In the genomic region with DNA sequence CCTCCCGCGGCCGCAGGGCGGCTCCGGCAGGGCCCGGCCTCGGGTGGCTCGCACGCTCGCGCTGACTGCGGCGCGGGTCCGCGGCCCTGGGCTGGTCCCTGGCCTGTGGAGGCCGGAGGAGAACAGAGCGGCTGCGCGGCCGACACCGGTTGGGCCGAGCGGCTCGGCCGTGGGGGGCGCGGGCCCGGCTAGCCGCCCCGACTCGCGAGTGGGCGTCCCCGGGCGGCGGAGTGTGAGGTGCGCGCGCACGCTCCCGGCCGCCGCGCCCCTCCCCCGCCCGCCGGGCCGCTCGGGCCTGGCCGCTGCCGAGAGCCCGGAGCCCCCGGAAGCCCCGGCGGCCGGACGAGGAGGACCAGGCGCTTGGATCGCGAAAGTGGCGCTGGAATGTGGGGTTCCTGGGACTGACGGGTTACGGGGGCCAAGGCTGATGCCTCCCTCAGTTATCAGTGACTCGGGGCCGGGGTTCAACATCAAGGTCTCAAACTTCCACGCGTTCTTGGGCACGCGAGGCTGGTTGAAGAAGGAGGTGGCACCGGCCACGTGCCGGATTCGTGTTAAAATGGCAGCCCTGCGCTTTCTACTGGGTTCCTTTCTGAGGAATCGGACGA, we compare ENCODE assay signal across 8 mouse cellular contexts. TPM values are rescaled to one million over a fixed set of nuclear protein-coding genes. Genes with fewer than 3 reads are reported as not detected.
DNase-seq lines count a peak whose midpoint lies in the region; ATAC-seq and TF ChIP-seq lines count a peak whose summit lies in the region.

No protein-coding gene starts in this region.

- peaks cover 6% of the 10 kb centered on the region; the same call in 1 of the 2 replicates for H3K4me1 ChIP-seq in midbrain, postnatal 0 days (ENCODE audit: insufficient read depth, low read length)

- no peaks in the 10 kb centered on the region for H3K9me3 ChIP-seq in midbrain, postnatal 0 days (ENCODE audit: low read length)

- DNase-seq in 3134 (ENCODE audit: extremely low read depth, insufficient read length, low spot score): peak; percentile 77
- DNase-seq in adrenal gland, postnatal 10 days: peak; percentile 84
- peak; percentile 77 for DNase-seq in embryo, embryonic 9.5 days (ENCODE audit: extremely low spot score)
- DNase-seq in heart, adult 11 months: peak; percentile 99
- DNase-seq in kidney, adult 11 months: peak; percentile 68
- DNase-seq in liver: peak; percentile 76
- peak; percentile 84 for DNase-seq in midbrain, postnatal 0 days (ENCODE audit: low spot score)
- DNase-seq in spleen, postnatal 14 days (ENCODE audit: low spot score in 2 of 2): peak; percentile 45 to 53

- under 1% methylated on average over 63 of the region's 77 CpGs for WGBS in midbrain, postnatal 0 days

- H3K4me2 ChIP-seq in midbrain, postnatal 0 days (ENCODE audit: low read depth, low read length, poor library complexity, severe bottlenecking): peak overlapping the region; percentile 86

- H3K27me3 ChIP-seq in midbrain, postnatal 0 days (ENCODE audit: insufficient read depth, low read length): no peaks in the 10 kb centered on the region

- H3K9ac ChIP-seq in midbrain, postnatal 0 days (replicated peaks; ENCODE audit: low read length, poor library complexity, severe bottlenecking): peak overlapping the region; percentile 90

- peak overlapping the region; percentile 54 for H3K4me3 ChIP-seq in midbrain, postnatal 0 days (ENCODE audit: low read depth, low read length)

- H3K27ac ChIP-seq in midbrain, postnatal 0 days (ENCODE audit: low read depth, low read length): peak overlapping the region; percentile 98

- ATAC-seq in midbrain, postnatal 0 days (ENCODE audit: low FRiP score): peak; percentile 91

- H3K36me3 ChIP-seq in midbrain, postnatal 0 days (ENCODE audit: insufficient read depth, low read length): no peaks in the 10 kb centered on the region

- TF ChIP-seq CTCF in midbrain, postnatal 0 days (IDR thresholded peaks at IDR 0.05): no peak

RNA-seq across cellular contexts. Expression of gene Man1a2, which starts 0.6 kb away (rescaled TPM):
- total RNA-seq in adrenal gland, postnatal 10 days (2021): 10 to 100 TPM; 78.8 to 86.7 TPM
- total RNA-seq in midbrain, postnatal 0 days (2014; rRNA removed): 51.5 and 62.7 TPM in 2 replicates
- polyA plus RNA-seq in midbrain, postnatal 0 days (2015; fragmentation: Nextera tagmentation; extraction: Ambion mirVana): 42.6 and 70.7 TPM in 2 replicates

Comparison
In these comparisons a context has a peak if more than half of its experiments do, and no peak if none do; other contexts are left out.
1. Peak in every context shown above with its lines: DNase-seq, ATAC-seq, H3K4me3 ChIP-seq and H3K27ac ChIP-seq.
2. DNase-seq: peak in every context shown above with its lines; median percentile 99 in heart, adult 11 months; 84 in adrenal gland, postnatal 10 days; 84 in midbrain, postnatal 0 days; 77 in 3134; 77 in embryo, embryonic 9.5 days; 76 in liver; 68 in kidney, adult 11 months; 49 in spleen, postnatal 14 days.